In the genomic region with DNA sequence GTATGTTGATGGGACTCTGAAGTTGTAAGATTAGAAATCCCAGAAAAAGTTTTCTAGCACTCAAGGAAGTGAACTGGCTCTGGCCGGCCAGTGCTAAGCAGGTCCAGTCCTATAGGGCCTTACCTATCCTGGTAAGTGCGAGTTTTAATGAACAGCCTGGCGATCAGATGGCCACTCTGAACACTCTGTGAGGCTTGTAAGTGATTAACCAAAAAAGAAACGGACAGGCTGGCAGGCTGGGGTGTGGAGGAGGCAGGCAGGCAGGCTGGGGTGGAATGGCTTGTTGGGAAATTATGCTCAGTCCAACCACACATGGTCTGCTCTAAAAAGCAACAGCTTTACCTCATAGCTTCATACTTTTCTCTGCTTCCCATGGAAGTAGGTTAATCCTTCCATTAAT, we compare ENCODE assay signal across 20 mouse cellular contexts. TPM values are rescaled to one million over a fixed set of nuclear protein-coding genes. Genes with fewer than 3 reads are reported as not detected.
DNase-seq lines count a peak whose midpoint lies in the region; ATAC-seq and TF ChIP-seq lines count a peak whose summit lies in the region.
"Had no signal": no experiment of that assay in that cellular context is flagged by ENCODE, and none has a peak within 500 bp of the region (broad histone marks: within the 10 kb centered on the region; RNA-seq: fewer than 3 reads in every experiment).

No protein-coding gene starts in this region.

- no peak for TF ChIP-seq CTCF in liver, adult 2 months (IDR thresholded peaks at IDR 0.05; ENCODE audit: low read depth, low read length)

- H3K36me3 ChIP-seq in heart, embryonic 15.5 days = peaks cover 22% of the 10 kb centered on the region
- H3K36me3 ChIP-seq in liver, adult 2 months (ENCODE audit: control insufficient read depth, insufficient read depth, low read length) = peaks cover 14% of the 10 kb centered on the region
- H3K36me3 ChIP-seq in liver, embryonic 11.5 days (ENCODE audit: control insufficient read depth, insufficient read depth, low read length) = peaks cover 26% of the 10 kb centered on the region

- H3K9ac ChIP-seq in heart, embryonic 15.5 days = no peak overlapping the region
- no peak overlapping the region for H3K9ac ChIP-seq in liver, adult 2 months (ENCODE audit: low read depth, low read length)
- no peak overlapping the region for H3K9ac ChIP-seq in liver, embryonic 11.5 days (ENCODE audit: low read depth, low read length)
- H3K9ac ChIP-seq: forebrain, embryonic 12.5 days; hindbrain, embryonic 14.5 days; lung, embryonic 15.5 days; neural tube, embryonic 12.5 days had no signal

- DNase-seq in heart, adult 18-20 months = no peak
- DNase-seq in liver, adult 2 months (ENCODE audit: extremely low read depth, low read depth, low spot score) = peak; percentile 86
- DNase-seq in liver, embryonic 11.5 days (ENCODE audit: low spot score) = no peak
- peak; percentile 67 to 81 for DNase-seq in kidney, adult 8-10 months
- DNase-seq in layer of hippocampus, adult 9-11 months = peak; percentile 48
- DNase-seq in gastrocnemius, postnatal 14 days = no peak
- DNase-seq in ovary, postnatal 14 days (ENCODE audit: low spot score) = no peak
- DNase-seq: adrenal gland, postnatal 14 days; cerebellum, adult 9-10 months; embryo, embryonic 11 days; heart, adult 2 months; thymus, postnatal 4 days had no signal

- 68% methylated on average over 4 of the region's 4 CpGs for WGBS in heart, embryonic 15.5 days
- 28% methylated on average over 4 of the region's 4 CpGs for WGBS in liver, adult 2 months
- 89% methylated on average over 4 of the region's 4 CpGs for WGBS in liver, embryonic 11.5 days

- TF ChIP-seq POLR2A in liver, adult 2 months (IDR thresholded peaks at IDR 0.05; ENCODE audit: extremely low read depth, insufficient read depth, low read length) = no peak

- no peak overlapping the region for H3K4me3 ChIP-seq in heart, embryonic 15.5 days
- H3K4me3 ChIP-seq in liver, adult 2 months (ENCODE audit: insufficient read depth, low read depth, low read length) = no peak overlapping the region
- no peak overlapping the region for H3K4me3 ChIP-seq in liver, embryonic 11.5 days (ENCODE audit: low read depth, low read length)
- H3K4me3 ChIP-seq: forebrain, embryonic 12.5 days; heart, adult 2 months; limb, embryonic 10.5 days; lung, embryonic 15.5 days; neural tube, embryonic 12.5 days had no signal

- H3K9me3 ChIP-seq in heart, embryonic 15.5 days (replicated peaks) = no peaks in the 10 kb centered on the region
- H3K9me3 ChIP-seq in liver, embryonic 11.5 days (ENCODE audit: control insufficient read depth, low read length) = no peaks in the 10 kb centered on the region
- H3K9me3 ChIP-seq: forebrain, embryonic 12.5 days; limb, embryonic 10.5 days; lung, embryonic 15.5 days; neural tube, embryonic 12.5 days had no signal

- ATAC-seq in heart, embryonic 15.5 days (replicated peaks; ENCODE audit: insufficient number of reproducible peaks, insufficient read depth, low FRiP score, low read depth) = no peak
- no peak for ATAC-seq in liver, embryonic 11.5 days (replicated peaks; ENCODE audit: low FRiP score)

- 0 out of 2 replicates have a peak, but pooled peaks cover 5% of the 10 kb centered on the region for H3K79me2 ChIP-seq in liver, adult 2 months (ENCODE audit: control insufficient read depth, insufficient read depth, low read length)

- H3K4me2 ChIP-seq in heart, embryonic 15.5 days = no peak overlapping the region
- H3K4me2 ChIP-seq in liver, embryonic 11.5 days = no peak overlapping the region
- H3K4me2 ChIP-seq: forebrain, embryonic 12.5 days; hindbrain, embryonic 14.5 days; lung, embryonic 15.5 days; neural tube, embryonic 12.5 days had no signal

- intact Hi-C loops in gastrocnemius, postnatal 14 days (cut with DNase I; ENCODE audit: low total_unique reads) = no loop called here

- H3K4me1 ChIP-seq in heart, embryonic 15.5 days (replicated peaks) = peaks cover 54% of the 10 kb centered on the region
- H3K4me1 ChIP-seq in liver, adult 2 months (ENCODE audit: control insufficient read depth, insufficient read depth, low read length) = peaks cover 33% of the 10 kb centered on the region
- H3K4me1 ChIP-seq in liver, embryonic 11.5 days (replicated peaks; ENCODE audit: control insufficient read depth, insufficient read depth, low read length) = peaks cover 19% of the 10 kb centered on the region

- no peaks in the 10 kb centered on the region for H3K27me3 ChIP-seq in heart, embryonic 15.5 days
- no peaks in the 10 kb centered on the region for H3K27me3 ChIP-seq in liver, adult 2 months (ENCODE audit: control insufficient read depth, insufficient read depth, low read length)
- no peaks in the 10 kb centered on the region for H3K27me3 ChIP-seq in liver, embryonic 11.5 days (replicated peaks; ENCODE audit: control insufficient read depth, insufficient read depth, low read length)
- H3K27me3 ChIP-seq: CH12.LX; forebrain, embryonic 12.5 days; lung, embryonic 15.5 days; neural tube, embryonic 12.5 days had no signal

- H3K27ac ChIP-seq in heart, embryonic 15.5 days = peak overlapping the region; percentile 76; the same call in 1 of the 2 replicates
- H3K27ac ChIP-seq in liver, adult 2 months (replicated peaks; ENCODE audit: insufficient read depth, low read depth, low read length) = peak overlapping the region; percentile 60
- H3K27ac ChIP-seq in liver, embryonic 11.5 days (ENCODE audit: low read depth, low read length) = no peak overlapping the region
- H3K27ac ChIP-seq: forebrain, embryonic 12.5 days; heart, adult 2 months; hindbrain, embryonic 14.5 days; limb, embryonic 10.5 days; lung, embryonic 15.5 days; neural tube, embryonic 12.5 days had no signal

RNA-seq across cellular contexts. Expression of gene Tuba1c, which starts 5.7 kb away (rescaled TPM):
- polyA plus RNA-seq in heart, embryonic 15.5 days (2015; fragmentation: Nextera tagmentation; extraction: Ambion mirVana) = 117 and 139 TPM in 2 replicates
- total RNA-seq in heart, adult 18-20 months (2021) = 10 to 100 TPM; 31.8 to 41.4 TPM
- 60.9 and 85.4 TPM in 2 replicates for total RNA-seq in liver, adult 2 months (2014; rRNA removed)
- 281 and 339 TPM in 2 replicates for polyA plus RNA-seq in liver, adult 2 months (2012; rRNA removed)
- 202 and 214 TPM in 2 replicates for polyA plus RNA-seq in liver, embryonic 11.5 days (2014; fragmentation: Nextera tagmentation; extraction: Ambion mirVana)
- total RNA-seq in gastrocnemius, postnatal 14 days (2021) = 10 to 100 TPM; 14.3 to 21.0 TPM

RNA-seq across cellular contexts. Expression of gene Prph, which starts 19.5 kb away (rescaled TPM):
- polyA plus RNA-seq in heart, embryonic 15.5 days (2015; fragmentation: Nextera tagmentation; extraction: Ambion mirVana) = 1.1 and 12.9 TPM in 2 replicates
- total RNA-seq in heart, adult 18-20 months (2021) = under 1 TPM in 1 of 2 experiments, not detected in 1; 0.15 TPM
- total RNA-seq in liver, adult 2 months (2014; rRNA removed) = 0.07 and 0.09 TPM in 2 replicates
- 0.09 and 0.39 TPM in 2 replicates for polyA plus RNA-seq in liver, adult 2 months (2012; rRNA removed)
- 0.36 and 0.90 TPM in 2 replicates for polyA plus RNA-seq in liver, embryonic 11.5 days (2014; fragmentation: Nextera tagmentation; extraction: Ambion mirVana)
- 1 to 10 TPM; 1.2 to 1.4 TPM for total RNA-seq in gastrocnemius, postnatal 14 days (2021)
- polyA plus RNA-seq: limb, embryonic 10.5 days had no signal

RNA-seq across cellular contexts. Expression of gene Troap, which starts 38.9 kb away (rescaled TPM):
- polyA plus RNA-seq in heart, embryonic 15.5 days (2015; fragmentation: Nextera tagmentation; extraction: Ambion mirVana) = 26.8 and 27.9 TPM in 2 replicates
- under 1 TPM in 1 of 2 experiments, not detected in 1; 0.28 TPM for total RNA-seq in heart, adult 18-20 months (2021)
- total RNA-seq in liver, adult 2 months (2014; rRNA removed) = 0.34 TPM in 1 of 2 replicates, not detected in the other
- polyA plus RNA-seq in liver, adult 2 months (2012; rRNA removed) = not detected in 2 replicates
- 26.5 and 27.8 TPM in 2 replicates for polyA plus RNA-seq in liver, embryonic 11.5 days (2014; fragmentation: Nextera tagmentation; extraction: Ambion mirVana)
- 1 to 10 TPM; 1.4 to 1.8 TPM for total RNA-seq in gastrocnemius, postnatal 14 days (2021)

RNA-seq across cellular contexts. Expression of gene C1ql4, which starts 52.2 kb away (rescaled TPM):
- 0.15 and 0.26 TPM in 2 replicates for polyA plus RNA-seq in heart, embryonic 15.5 days (2015; fragmentation: Nextera tagmentation; extraction: Ambion mirVana)
- not detected for total RNA-seq in heart, adult 18-20 months (2021)
- total RNA-seq in liver, adult 2 months (2014; rRNA removed) = not detected in 2 replicates
- 0.10 and 0.11 TPM in 2 replicates for polyA plus RNA-seq in liver, adult 2 months (2012; rRNA removed)
- polyA plus RNA-seq in liver, embryonic 11.5 days (2014; fragmentation: Nextera tagmentation; extraction: Ambion mirVana) = 0.25 TPM in 1 of 2 replicates, not detected in the other
- not detected for total RNA-seq in gastrocnemius, postnatal 14 days (2021)
- total RNA-seq: adrenal gland, postnatal 14 days; CH12.LX; heart, adult 2 months; heart, postnatal 10 days had no signal
- polyA plus RNA-seq: heart, adult 2 months; lung, embryonic 15.5 days had no signal

RNA-seq across cellular contexts. Expression of gene Dnajc22, which starts 57.5 kb away (rescaled TPM):
- polyA plus RNA-seq in heart, embryonic 15.5 days (2015; fragmentation: Nextera tagmentation; extraction: Ambion mirVana) = 0.55 and 1.0 TPM in 2 replicates
- 1 to 10 TPM in 1 of 2 experiments, under 1 TPM in 1; 0.37 to 1.2 TPM for total RNA-seq in heart, adult 18-20 months (2021)
- total RNA-seq in liver, adult 2 months (2014; rRNA removed) = 146 and 151 TPM in 2 replicates
- polyA plus RNA-seq in liver, adult 2 months (2012; rRNA removed) = 119 and 120 TPM in 2 replicates
- 17.1 and 19.8 TPM in 2 replicates for polyA plus RNA-seq in liver, embryonic 11.5 days (2014; fragmentation: Nextera tagmentation; extraction: Ambion mirVana)
- under 1 TPM in 1 of 2 experiments, not detected in 1; 0.12 TPM for total RNA-seq in gastrocnemius, postnatal 14 days (2021)

Comparison
In these comparisons a context has a peak if more than half of its experiments do, and no peak if none do; other contexts are left out.
1. DNase-seq: peak in liver, adult 2 months (single experiment), kidney, adult 8-10 months (2 of 2) and layer of hippocampus, adult 9-11 months (single experiment); none in heart, adult 18-20 months (0 of 2), liver, embryonic 11.5 days (single experiment), gastrocnemius, postnatal 14 days (single experiment) and ovary, postnatal 14 days (single experiment).